Mouse (Mus musculus) hindbrain, embryonic 11.5 days (tissue): Measurements from ENCODE around the gene Ccdc90b. TPM values are rescaled to one million over a fixed set of nuclear protein-coding genes. Genes with fewer than 3 reads are reported as not detected.

ENCODE experiments used
- ATAC-seq: fragments of 200-750 bp; cut with Nextera tagmentation; 2 replicates; pipeline ENCODE4 v1.8.0; 2017; ENCODE audit warnings: mild to moderate bottlenecking, moderate TSS enrichment, moderate library complexity; ENCODE audit not compliant: low FRiP score
- DNase-seq: peaks from one replicate; pipeline ENCODE4 v3.0.0-alpha.2; 2015; ENCODE audit warnings: low spot score
- H3K27ac ChIP-seq: fragments of 300-500 bp; sonication (generic); 2 replicates; pipeline ENCODE4 v1.5.1; 2014; ENCODE audit warnings: mild to moderate bottlenecking, low read depth, low read length
- H3K27me3 ChIP-seq: fragments of 300-500 bp; sonication (generic); 2 replicates; pipeline ENCODE4 v1.6.1; 2014; ENCODE audit warnings: mild to moderate bottlenecking, low read length, moderate library complexity, mixed read lengths; ENCODE audit not compliant: control insufficient read depth, insufficient read depth
- H3K36me3 ChIP-seq: fragments of 300-500 bp; sonication (generic); 2 replicates; pipeline ENCODE4 v1.6.1; 2014; ENCODE audit warnings: mild to moderate bottlenecking, low read length, moderate library complexity, mixed read lengths; ENCODE audit not compliant: control insufficient read depth, insufficient read depth
- H3K4me1 ChIP-seq: fragments of 300-500 bp; sonication (generic); replicated peaks from 2 replicates; pipeline ENCODE4 v1.6.1; 2014; ENCODE audit warnings: low read length, mixed read lengths; ENCODE audit not compliant: control insufficient read depth, insufficient read depth
- H3K4me2 ChIP-seq: fragments of 300-500 bp; sonication (generic); replicated peaks from 2 replicates; pipeline ENCODE4 v1.6.1; 2014; ENCODE audit warnings: mild to moderate bottlenecking, low read depth, low read length
- H3K4me3 ChIP-seq: fragments of 300-500 bp; sonication (generic); 2 replicates; pipeline ENCODE4 v1.5.1; 2014; ENCODE audit warnings: low read depth, low read length
- H3K9ac ChIP-seq: fragments of 300-500 bp; sonication (generic); 2 replicates; pipeline ENCODE4 v1.6.1; 2014; ENCODE audit warnings: low read depth, low read length
- H3K9me3 ChIP-seq: fragments of 300-500 bp; sonication (generic); 2 replicates; pipeline ENCODE4 v1.6.1; 2016; ENCODE audit warnings: low read length; ENCODE audit not compliant: control insufficient read depth
- WGBS: fragments of 180-500 bp; shearing (Covaris S2); extraction: QIAGEN DNeasy Blood & Tissue Kit; methylation state at CpG from one replicate; pipeline ENCODE4 v1.1.7; 2014; 5-methylcytosine and 5-hydroxymethylcytosine counted together
- polyA plus RNA-seq: library from polyadenylated mRNA; unstranded; fragments of >200 nt; fragmentation: Nextera tagmentation; extraction: Ambion mirVana; gene quantifications from 2 replicates; pipeline ENCODE4 v1.2.1, GENCODE M21; 2014

Ccdc90b gene
- polyA plus RNA-seq, 1 experiment from 2014 or later, result 82.4 TPM

DNA sequence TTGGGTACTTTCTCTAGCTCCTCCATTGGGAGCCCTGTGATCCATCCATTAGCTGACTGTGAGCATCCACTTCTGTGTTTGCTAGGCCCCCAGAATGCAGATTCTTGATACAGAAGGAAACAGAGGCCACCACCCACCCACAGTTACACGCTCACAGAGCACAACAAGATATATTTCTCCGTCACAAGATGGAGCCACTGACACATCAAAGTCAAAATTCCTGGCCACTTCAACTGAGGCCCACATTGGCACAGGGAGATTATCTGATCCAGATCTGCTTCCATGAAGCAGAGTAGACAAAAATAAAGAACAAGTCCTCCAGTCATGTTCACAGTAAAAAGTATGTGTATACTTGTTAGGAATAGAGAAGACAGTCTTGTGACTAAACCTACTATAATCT, 69.2 kb downstream of the Ccdc90b start:
- no peaks in the 10 kb centered on the region for H3K36me3 ChIP-seq
- H3K27ac ChIP-seq, result no peak overlapping the region
- WGBS, result 50% methylated on average over 2 of the region's 2 CpGs
- no peaks in the 10 kb centered on the region for H3K27me3 ChIP-seq
- no peak overlapping the region for H3K4me2 ChIP-seq
- H3K9me3 ChIP-seq, result no peaks in the 10 kb centered on the region
- no peak for ATAC-seq
- no peak overlapping the region for H3K9ac ChIP-seq
- no peak overlapping the region for H3K4me3 ChIP-seq
- peak; percentile 24 for DNase-seq
- H3K4me1 ChIP-seq, result no peaks in the 10 kb centered on the region

Other genes starting within 250 kb of the Ccdc90b start
- gene Ankrd42, start 76.0 kb downstream of the Ccdc90b start, polyA plus RNA-seq, result 11.3 and 13.8 TPM in 2 replicates
- 18.4 and 23.6 TPM in 2 replicates for gene Pcf11, start 108.8 kb downstream of the Ccdc90b start, polyA plus RNA-seq
- gene Rab30, start 180.5 kb downstream of the Ccdc90b start, polyA plus RNA-seq, result 24.0 and 24.5 TPM in 2 replicates